Mouse (Mus musculus): Measurements from ENCODE around the gene Tmem171.

GRCm38 (mm10) chr13:98743214-98743613 lies 48.6 kb upstream of the Tmem171 start:
- TF ChIP-seq CTCF (conservative IDR thresholded peaks at IDR 0.05; ENCODE audit: low read length) (no peak), NANOG (IDR thresholded peaks at IDR 0.05; ENCODE audit: borderline replicate concordance, low read length) (no peak), POU5F1 (IDR thresholded peaks at IDR 0.05; ENCODE audit: borderline replicate concordance, low read length) (no peak)
